Mouse (Mus musculus): ENCODE results near the gene Dll3.
A peak's percentile ranks its signal among the peaks of the same experiment; 100 is the strongest.

The Dll3 gene

DNA sequence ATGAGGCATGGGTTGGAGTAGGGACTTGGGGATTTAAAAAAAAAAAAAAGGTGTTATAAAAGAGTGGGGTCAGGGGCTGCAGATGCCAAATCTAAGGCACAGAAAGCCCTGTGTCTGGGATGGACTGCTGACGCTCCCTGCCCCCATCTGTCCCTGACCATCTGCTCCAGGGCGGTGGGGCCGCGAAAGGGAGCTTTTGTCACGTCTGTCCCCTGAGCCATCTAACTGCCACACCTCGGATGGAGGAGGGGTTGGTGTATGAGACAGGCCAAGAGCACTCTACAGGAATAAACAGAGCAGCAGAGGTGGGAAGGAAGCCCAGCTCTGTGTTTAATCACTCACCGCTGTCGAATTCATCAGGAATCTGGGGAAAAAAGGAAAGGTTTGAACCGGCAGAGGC, 7.7 kb upstream of the Dll3 start:
- DNase-seq (ENCODE audit: low spot score) = peak; percentile 45

DNA sequence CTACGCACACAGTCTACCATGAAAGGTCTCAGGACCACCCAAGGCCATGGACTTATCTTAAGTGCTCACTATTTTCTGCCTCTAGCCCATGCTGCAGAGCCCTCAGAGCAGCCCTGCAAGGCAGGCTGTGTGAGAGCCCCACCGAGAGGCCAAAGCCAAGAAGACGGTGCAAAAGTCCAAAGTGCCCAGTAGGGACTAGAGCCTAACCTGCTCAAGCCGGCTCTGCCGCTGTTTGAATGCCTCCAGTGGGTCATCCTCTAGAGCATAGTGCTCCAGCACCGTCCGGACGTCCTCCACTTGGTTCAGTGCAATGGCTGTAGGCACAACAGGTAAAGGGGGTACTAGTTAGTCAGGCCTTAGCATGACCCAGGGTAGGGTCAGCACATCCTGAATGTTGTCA, 4.2 kb upstream of the Dll3 start:
- no peak for DNase-seq (ENCODE audit: low spot score)

DNA sequence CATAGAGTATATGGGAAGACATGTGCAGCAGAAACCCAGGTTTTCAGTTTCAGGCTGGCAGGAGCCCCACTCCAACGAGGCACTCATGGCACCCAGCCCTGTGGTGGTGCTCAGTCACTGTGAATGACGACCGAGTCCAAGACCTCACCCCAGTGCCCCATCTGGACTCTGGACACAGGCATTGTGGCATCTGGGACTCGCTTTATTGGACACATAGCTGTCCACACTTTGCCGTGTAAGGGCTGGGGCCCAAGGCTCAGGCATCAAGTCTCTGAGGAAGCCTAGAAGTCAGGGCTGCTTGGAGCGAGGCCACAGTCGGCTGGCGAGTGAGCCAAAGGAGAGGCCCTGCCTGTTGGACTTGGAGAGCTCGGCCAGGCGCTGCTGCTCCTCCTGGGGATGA, 3.6 kb upstream of the Dll3 start:
- no peak for DNase-seq (ENCODE audit: low spot score)

DNA sequence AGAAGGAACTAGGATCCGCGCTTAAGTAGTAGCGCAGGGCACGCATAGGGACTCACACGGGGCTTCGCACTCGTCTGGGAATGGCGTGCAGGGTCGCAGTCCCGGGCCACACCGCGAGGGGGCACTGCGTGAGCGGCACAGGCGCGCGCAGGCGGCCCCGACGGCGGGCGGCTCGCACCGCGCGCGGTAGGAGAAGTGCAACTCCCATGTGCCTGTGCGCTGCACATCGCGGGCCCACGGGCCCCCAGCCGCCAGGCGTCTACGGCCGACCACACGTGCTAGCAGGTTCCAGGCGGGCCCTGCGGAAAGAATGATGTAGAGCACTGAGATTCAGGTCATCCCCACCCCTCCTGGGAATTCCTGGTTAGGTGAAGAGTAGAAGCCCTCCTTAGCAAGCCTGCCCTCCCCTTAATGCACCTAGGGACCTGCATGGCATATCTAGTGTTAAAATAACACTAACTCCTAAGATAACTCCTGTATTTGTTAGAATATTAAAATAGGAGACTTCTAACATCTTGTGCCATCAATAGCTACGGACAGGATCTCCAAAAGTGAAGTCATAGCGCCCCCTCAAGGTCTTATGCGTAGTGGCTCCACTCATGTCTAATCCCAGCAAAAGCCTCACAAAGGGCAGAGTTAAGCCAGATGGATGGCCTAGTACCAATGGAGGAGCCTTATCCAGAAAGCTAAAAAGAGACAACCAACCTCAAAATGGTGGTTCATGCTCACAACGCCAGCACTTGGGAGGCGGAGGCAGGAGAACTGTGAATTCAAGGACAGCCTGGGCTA, 3.0 kb downstream of the Dll3 start:
- peak; percentile 89 for DNase-seq (ENCODE audit: low spot score)

DNA sequence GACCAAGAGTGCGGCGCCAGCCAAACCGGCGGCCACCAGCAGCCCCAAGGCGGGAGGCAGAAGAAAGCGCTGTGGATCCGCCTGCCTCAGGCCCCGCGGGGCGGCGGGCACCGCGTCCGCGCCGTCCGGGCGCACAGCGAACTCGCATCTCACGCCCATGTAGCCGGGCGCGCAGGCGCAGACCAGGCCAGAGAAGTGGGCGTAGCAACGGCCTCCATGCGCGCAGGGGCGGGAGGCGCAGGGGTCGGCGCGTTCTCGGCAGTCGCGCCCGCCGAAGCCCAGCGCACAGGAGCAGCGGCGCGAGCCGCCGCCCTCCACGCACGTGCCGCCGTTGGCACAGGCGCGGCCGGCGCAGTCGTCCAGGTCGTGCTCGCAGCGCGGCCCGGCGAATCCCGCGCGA, 7.6 kb downstream of the Dll3 start:
- peak; percentile 92 for DNase-seq (ENCODE audit: low spot score)

DNA sequence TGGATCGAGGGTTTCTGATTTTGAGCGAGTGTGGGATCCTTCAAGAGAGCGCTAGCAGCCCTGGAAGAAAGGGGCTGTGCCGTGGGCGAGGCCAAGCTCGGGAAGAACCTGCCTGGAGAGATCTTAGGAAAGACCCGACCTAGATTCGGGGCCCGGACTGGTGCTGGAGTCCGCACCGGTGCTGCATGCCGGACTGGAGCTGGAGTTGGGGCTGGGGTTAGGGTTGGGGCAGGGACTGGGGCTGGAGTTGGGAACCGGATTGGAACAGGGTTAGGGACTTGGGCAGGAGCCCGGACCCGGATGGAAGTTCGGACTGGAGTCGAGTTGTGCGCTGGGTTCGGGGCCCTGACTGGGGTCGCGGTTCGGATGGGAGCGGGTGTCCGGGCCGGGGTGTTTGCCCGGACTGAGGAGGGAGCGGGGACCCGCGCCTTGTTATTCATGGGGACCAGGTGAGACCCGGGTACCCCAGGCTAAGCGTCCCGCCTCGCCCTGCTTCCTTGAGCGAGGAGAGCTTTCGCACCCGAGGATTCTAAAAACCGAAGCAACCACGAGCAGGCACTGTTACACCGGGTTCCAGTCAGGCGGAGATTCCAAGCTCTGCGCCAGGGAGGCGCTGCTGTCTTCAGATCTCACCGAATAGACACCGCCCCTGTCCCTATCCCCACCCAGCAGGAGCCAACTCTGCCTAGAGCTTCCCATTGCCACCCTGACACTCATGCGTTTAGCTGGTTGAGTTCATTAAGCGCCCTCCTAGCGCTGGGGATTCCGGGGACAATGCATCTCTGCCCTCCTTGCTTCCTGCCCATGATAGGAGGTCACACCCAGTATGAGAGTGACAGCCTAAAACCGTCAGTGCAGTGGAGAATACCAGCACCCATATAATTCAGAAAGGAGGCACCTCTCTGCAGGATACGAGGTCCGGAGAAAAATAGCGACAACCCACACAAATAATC, 11.1 kb downstream of the Dll3 start, which contains the start of gene Selenov:
Gene Selenov, minus strand, starts transcription at position 549 of the 953 bp plus-strand sequence.
- peak; percentile 78 for DNase-seq (ENCODE audit: low spot score)

DNA sequence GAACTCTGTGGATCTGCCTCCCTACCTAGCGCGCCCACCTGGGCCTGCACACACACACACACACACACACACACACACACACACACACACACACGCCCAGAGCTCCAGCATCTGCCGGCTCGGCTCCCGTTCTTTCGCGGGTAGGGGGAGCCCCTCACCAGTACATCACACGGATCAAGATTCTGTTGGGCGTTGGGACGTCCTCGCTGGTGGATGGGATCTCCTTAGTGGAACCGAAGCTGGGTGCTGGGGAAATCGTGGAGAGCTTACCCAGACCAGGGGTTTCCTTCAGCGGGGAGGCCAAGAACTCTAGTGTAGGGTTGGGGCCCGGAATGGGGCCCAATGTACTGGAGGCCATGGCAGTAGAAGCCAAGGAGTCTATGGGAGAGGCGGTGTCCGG, 11.9 kb downstream of the Dll3 start:
- peak; percentile 61 for DNase-seq (ENCODE audit: low spot score)

DNA sequence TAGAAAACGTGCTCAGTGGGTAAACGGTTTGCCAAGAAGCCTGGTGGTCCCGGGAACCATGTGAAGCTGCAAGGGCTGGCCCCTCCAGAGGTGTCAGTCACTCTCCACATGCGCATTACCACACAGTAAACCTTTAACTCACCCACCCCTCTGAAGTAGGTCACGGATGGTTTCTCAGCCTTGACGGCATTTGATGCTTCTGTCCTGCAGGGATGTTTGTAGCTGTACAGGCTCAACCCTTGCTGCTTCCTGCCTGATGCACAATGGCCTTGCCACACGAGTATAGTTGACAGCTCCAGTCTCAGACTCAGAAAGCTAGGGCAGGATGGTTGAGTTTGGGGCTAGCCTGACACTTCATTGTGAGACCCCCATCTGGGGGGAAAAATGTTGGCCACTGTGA, 21.4 kb downstream of the Dll3 start:
- DNase-seq (ENCODE audit: low spot score) = no peak

DNA sequence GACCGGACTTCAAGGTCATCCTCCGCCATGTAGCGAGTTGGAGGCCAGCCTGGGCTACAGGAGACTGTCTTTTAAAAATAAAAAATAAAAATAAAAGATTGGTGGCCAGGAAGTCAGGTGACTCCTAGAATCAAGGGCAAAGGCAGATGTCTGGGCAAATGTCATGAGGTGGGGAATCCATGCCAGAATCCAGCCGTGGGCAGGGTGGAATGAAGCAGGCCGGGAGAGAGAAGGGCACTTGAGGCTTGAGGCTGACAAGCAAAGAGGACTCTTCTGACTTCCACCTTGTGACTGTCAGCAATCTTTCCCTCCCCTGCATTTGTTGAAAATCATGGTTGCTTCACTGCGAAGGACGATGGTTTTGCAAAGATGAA, 23.8 kb downstream of the Dll3 start:
- no peak for DNase-seq (ENCODE audit: low spot score)

DNA sequence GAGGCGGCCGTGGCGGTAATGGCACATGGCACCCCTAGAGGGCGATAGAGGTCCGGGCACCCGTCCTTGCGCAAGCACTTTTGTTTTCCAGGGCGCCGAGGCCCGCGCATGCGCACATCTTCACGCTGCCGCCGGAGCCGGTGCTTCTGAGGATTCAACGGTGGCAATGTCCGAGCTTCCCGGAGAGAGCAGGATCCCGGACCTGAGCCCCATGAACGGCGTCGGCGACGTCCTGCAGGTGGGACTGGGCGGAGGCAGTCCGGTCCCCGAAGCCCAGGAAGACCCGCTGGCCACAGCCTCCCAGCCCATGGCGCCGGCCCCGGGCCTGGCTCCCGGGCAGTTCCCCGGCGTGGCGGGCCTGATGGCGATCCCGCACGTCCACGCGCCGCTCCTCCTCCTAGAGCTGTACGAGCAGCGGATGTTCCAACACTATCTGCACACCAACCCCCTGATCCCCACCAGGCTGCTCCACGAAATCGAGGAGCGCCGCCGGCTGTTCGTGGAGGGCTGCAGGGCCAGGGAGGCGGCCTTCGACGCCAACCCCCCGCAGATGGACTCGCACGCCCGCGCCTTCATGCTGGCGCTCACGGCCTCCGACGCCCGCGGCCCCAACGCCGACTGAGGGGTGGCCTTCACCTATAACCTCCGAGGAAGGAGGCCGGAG, 24.3 kb downstream of the Dll3 start, which contains the start of gene Eid2b:
Gene Eid2b, plus strand, starts transcription at position 125 of the 664 bp plus-strand sequence.
- DNase-seq (ENCODE audit: low spot score) = peak; percentile 96

DNA sequence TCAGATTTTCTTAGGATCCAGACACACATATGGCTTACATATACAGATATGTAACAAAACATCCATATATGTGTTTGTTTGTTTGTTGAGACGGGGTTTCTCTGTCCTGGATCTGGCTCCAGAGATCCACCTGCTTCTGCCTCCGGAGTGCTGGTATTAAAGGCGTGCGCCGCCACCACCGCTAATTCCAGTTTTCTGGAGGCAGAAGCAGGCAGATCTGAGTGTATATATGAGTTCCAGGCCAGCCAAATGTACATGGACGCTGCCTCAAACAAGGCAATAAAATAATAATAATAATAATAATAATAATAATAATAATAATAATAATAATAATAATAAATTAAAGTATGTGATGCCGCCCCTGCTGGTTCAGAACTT, 24.8 kb downstream of the Dll3 start:
- no peak for DNase-seq (ENCODE audit: low spot score)

DNA sequence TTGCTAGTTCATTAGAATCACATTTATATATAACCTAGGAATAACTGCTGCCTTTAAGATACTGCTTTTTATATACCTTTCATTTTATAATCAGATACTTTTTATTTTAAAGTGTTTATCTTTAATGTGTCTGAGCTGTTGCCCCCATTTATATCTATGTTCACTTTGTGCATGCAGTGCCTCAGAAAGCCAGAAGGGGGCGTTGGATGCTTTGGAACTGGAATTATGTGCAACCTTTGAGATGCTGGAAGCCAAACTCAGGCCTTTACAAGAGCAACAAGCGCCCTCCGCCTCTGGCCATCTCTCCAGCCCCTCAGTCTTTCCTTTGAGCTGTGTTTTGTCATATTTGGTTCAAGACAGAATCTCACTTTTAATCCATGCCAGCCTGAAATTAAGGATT, 30.3 kb downstream of the Dll3 start:
- no peak for DNase-seq (ENCODE audit: low spot score)

DNA sequence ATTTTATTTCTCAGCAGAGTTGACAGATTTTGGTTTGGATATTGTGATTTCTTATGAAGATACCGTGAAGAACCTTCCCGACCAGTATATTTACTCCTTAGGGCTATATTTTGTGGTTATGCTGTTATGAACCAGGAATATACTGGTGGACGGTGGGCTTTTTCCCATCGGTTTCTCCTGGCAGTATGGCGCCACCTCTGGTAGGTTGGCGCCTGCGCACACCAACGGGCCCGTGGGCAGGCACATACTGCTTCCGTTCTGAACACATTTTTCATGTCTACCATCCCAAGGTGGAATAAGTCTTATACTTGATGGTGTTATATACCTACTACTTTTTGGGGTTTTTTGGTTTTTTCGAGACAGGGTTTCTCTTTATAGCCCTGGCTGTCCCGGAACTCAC, 32.7 kb downstream of the Dll3 start:
- no peak for DNase-seq (ENCODE audit: low spot score)

DNA sequence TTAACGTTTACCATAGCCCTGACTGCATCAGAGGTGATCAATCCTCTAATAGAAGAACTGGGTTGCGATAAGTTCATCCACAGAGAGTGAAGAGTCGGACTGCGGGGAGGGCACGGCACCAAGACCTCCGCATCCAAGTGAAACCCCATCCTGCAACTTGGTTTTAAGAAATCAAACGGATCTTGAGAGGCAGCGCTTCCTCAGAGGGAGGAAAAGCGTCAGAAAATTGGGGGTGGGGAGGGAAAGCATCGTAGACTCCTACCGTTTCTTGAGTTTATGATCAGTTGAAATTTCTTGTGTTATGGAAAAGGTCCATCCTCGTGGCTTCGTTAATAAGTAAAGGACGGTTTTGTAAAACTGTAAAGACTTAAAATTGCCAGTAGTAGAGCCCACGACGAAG, 33.5 kb downstream of the Dll3 start:
- no peak for DNase-seq (ENCODE audit: low spot score)

DNA sequence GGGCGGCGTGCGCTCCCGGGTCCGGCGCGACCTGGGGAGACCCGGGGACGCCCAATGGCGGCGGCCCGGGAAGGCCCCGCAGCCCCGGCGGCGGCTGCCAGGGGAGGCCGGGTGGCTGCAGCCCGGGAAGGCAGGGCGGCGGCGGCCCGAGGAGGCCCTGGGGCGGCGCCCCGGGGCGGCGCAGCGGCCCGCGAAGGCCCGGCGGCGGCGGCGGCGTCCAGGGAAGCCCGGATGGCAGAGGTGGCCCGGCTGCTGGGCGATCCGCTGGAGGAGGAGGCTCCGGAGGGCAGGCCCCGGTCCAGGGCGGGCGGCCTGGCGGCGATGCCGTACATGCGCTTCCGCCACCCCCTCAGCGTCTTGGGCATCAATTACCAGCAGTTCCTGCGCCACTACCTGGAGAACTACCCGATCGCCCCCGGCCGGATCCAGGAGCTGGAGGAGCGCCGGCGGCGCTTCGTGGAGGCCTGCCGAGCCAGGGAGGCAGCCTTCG, 34.0 kb downstream of the Dll3 start:
- DNase-seq (ENCODE audit: low spot score) = peak; percentile 64

DNA sequence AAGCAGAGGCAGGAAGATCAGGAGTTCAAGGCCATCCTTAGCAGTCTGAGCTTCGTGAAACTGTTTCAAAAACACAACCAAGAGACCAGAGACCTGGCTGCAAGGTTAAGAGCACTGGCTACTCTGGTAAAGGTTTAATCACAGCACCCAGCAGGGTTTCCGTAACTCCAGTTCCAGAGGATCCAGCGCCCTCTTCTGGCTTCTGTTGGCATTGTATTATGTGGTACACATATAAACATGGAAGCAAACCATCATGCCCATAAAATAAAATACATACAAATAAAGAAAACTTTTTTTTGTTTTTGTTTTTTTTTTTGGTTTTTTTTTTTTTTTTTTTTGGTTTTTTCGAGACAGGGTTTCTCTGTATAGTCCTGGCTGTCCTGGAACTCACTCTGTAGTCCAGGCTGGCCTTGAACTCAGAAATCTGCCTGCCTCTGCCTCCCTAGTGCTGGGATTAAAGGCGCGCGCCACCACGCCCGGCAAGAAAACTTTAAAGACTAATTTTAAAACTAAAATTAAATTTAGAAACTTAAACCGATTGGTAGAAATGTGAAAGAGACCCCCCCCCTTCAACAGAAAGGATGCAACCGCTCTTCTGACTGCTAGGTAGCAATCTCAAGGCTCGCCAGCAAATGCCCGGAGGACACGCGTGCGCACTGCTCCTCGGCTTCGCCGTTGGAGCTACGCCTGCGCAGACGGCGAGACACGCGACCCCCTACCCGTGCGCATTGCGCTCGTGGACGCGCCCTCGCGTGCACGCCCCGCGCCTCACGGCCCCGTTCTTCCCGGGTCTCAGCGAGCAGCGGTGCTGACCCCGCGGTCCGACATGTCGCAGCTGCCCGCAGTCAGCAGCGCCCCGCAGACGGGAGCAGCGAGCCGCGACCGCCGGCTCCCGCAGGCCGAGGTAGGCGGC, 34.7 kb downstream of the Dll3 start, which contains the start of gene Eid2:
Gene Eid2, plus strand, starts transcription at position 753 of the 913 bp plus-strand sequence.
- peak; percentile 96 for DNase-seq (ENCODE audit: low spot score)

DNA sequence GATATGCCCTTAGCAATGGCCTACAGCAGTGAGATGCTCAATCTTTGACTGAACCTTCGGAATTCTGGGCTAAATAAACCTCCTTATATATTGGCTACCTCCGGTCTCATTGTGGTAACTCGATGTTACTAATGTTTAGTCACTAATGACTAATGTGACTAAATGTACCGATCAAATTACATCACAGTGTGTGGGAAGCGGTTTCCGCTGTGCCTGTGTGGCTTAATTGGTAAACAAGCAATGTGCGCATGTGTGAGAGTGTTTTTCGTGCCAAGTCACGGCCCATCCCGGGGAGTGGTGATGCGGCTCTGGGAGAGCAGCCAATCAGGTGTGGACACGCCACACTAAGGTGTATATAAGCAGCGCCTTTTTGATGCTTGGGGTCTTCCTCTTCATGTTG, 36.6 kb downstream of the Dll3 start:
- DNase-seq (ENCODE audit: low spot score) = no peak

DNA sequence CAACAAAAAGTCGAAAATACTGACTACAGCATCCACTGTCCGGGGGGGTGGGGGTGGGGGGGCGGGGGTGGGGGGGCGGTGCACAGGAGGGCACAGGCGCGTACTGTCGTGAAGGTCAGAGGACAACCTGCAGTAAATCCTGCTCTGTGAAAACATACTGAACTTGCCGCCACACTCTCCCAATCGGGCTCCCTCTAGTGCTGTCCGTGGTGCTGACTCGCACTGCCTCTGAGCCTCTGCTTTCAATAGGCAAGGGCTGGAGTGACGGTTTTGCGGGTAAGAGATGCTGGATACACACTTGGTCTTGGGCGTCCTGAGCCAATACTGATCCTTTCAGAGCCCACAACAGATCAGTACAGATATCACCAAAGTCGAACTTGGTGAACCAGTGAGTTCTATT, 38.3 kb downstream of the Dll3 start:
- DNase-seq (ENCODE audit: low spot score) = peak; percentile 92

DNA sequence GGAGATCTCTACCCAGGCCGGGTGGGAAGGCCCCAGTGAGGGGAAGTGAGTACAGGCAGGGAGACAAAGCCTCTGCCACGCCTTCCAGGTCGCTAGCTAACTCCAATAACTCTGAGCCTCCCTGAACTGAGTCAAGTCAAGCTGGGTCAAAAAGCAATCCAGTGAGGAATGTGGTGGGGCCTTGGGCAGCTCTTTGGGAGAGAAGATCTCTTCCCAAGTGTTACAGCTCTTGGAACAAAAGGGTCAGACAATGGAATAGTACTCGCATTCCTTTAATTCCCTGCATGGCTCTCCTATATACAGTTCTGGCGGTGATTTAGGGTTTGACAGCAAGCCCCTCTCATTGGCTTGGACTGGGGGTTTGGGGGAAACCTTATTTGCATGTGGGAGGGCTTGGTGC, 39.2 kb downstream of the Dll3 start:
- DNase-seq (ENCODE audit: low spot score) = no peak

DNA sequence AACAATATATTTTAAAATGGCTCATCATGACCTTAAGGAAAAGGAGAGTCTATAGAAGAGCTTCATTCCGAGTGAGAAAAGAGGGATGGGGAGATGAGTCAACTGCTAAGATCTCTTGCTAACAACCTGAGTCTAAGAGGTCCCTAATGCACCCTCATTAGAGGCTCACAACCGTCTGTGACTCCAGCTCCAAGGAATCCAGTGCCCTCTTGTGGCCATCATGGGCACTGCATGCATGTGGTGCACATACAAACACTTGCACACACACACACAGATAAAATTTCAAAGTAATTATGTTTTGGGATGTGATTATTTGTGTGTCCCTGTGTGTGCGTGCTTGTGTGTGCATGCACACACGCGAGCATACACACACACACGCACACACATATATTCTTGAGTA, 46.6 kb downstream of the Dll3 start:
- DNase-seq (ENCODE audit: low spot score) = peak; percentile 15

DNA sequence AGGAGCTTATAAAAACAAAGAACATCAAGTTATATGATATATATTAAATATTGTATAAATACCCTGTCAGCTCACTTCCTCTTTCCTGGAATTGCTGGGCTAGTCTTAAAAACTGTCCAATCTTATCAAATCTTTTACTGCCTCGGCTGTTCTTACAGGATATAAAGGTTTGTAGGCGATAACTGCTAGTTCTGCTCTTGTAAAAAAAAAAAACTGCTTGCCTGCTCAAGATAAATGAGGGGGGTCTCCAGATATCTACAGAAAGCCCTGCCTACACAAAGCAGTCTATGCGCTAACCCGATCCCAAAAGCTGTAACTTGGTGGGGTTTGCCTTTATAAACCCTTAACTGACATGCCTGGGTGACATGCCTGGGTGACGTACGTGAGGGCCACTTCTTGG, 47.4 kb downstream of the Dll3 start:
- no peak for DNase-seq (ENCODE audit: low spot score)

All from embryo, embryonic 10 days (tissue).